10 mouse cellular contexts compared by ENCODE assay signal in the genomic region with DNA sequence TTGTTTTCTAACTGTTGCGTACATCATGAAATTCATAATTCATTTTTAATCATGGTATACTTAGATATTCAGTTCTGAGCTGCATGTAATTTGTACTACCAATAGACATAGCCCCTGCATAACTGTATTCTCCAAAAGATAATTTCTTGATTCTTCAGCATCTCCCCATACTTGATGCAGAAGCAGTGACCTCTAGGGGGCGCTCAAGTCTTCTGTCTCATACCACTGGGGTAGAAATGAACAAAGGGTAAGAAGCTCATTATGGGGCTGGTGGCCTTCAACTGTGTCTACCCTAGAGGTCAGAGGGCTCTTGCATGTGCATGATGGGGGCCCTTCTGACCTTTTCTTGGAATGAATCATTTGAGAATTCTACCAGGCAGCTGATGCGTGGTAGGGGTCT.
DNase-seq lines count a peak whose midpoint lies in the region; TF ChIP-seq lines count a peak whose summit lies in the region.
"Had no signal": no experiment of that assay in that cellular context is flagged by ENCODE, and none has a peak within 500 bp of the region (broad histone marks: within the 10 kb centered on the region; RNA-seq: fewer than 3 reads in every experiment).

No protein-coding gene starts in this region.

- no peaks in the 10 kb centered on the region for H3K4me1 ChIP-seq in heart, embryonic 10.5 days
- no peaks in the 10 kb centered on the region for H3K4me1 ChIP-seq in CH12.LX (ENCODE audit: control insufficient read depth in 1 of 2, insufficient read depth in 2 of 2)
- H3K4me1 ChIP-seq: heart, embryonic 15.5 days; megakaryocyte, embryonic 14.5 days had no signal

- no peak overlapping the region for H3K27ac ChIP-seq in heart, embryonic 10.5 days
- H3K27ac ChIP-seq in CH12.LX (ENCODE audit: insufficient read depth, low read depth) = no peak overlapping the region
- H3K27ac ChIP-seq: heart, embryonic 15.5 days had no signal

- no peak for TF ChIP-seq POLR2A in CH12.LX (IDR thresholded peaks at IDR 0.05; ENCODE audit: low read depth, low read length)
- no peak for TF ChIP-seq POLR2A in brain, embryonic 14.5 days (IDR thresholded peaks at IDR 0.05; ENCODE audit: borderline replicate concordance, extremely low read depth, insufficient read depth, insufficient read length, poor library complexity, severe bottlenecking)

- no peak overlapping the region for H3K4me2 ChIP-seq in CH12.LX (ENCODE audit: insufficient read depth, low read depth, poor library complexity, severe bottlenecking)
- H3K4me2 ChIP-seq: heart, embryonic 15.5 days had no signal

- no peak for TF ChIP-seq EP300 in CH12.LX (IDR thresholded peaks at IDR 0.05; ENCODE audit: low read length)

- H3K36me3 ChIP-seq in heart, embryonic 10.5 days = no peaks in the 10 kb centered on the region
- H3K36me3 ChIP-seq in CH12.LX (replicated peaks in 1 of 2; ENCODE audit: control insufficient read depth in 1 of 2, insufficient read depth in 1 of 2, low read length in 1 of 2) = no peaks in the 10 kb centered on the region
- H3K36me3 ChIP-seq: heart, embryonic 15.5 days had no signal

- dilution Hi-C loops in CH12.LX (cut with MboI; ENCODE audit: extremely low pct_ligation_motif_present, extremely low pct_unique_long_range_greater_than_20kb, low sequenced_read_pairs) = no loop called here

- H3K79me2 ChIP-seq in CH12.LX (replicated peaks; ENCODE audit: control insufficient read depth, extremely low read depth, insufficient read depth, poor library complexity, severe bottlenecking) = no peaks in the 10 kb centered on the region

- peak; percentile 38 to 63; a peak in 3 of 4 replicates for TF ChIP-seq CTCF in CH12.LX (conservative IDR thresholded peaks at IDR 0.05 in 1 of 2, IDR thresholded peaks at IDR 0.05 in 1 of 2; ENCODE audit: low read depth in 2 of 2, low read length in 2 of 2)
- peak; percentile 47; the same call in 1 of the 2 replicates for TF ChIP-seq CTCF in brain, embryonic 14.5 days (IDR thresholded peaks at IDR 0.05; ENCODE audit: borderline replicate concordance, extremely low read depth, insufficient read depth, insufficient read length)

- H3K9ac ChIP-seq in CH12.LX (ENCODE audit: insufficient read depth, low read depth) = no peak overlapping the region
- H3K9ac ChIP-seq: heart, embryonic 15.5 days had no signal

- H3K9me3 ChIP-seq in heart, embryonic 10.5 days = no peaks in the 10 kb centered on the region
- no peaks in the 10 kb centered on the region for H3K9me3 ChIP-seq in CH12.LX (replicated peaks; ENCODE audit: low read length)
- H3K9me3 ChIP-seq: heart, embryonic 15.5 days; megakaryocyte, embryonic 14.5 days had no signal

- 0 out of 2 replicates have a peak, but pooled peaks cover 9% of the 10 kb centered on the region for H3K27me3 ChIP-seq in heart, embryonic 10.5 days (ENCODE audit: insufficient read depth, poor library complexity, severe bottlenecking)
- H3K27me3 ChIP-seq in CH12.LX (replicated peaks) = no peaks in the 10 kb centered on the region

- peak; percentile 14 for DNase-seq in heart, adult 8-10 months (ENCODE audit: low spot score)
- no peak for DNase-seq in heart, embryonic 10.5 days (ENCODE audit: low spot score)
- peak; percentile 55 for DNase-seq in CH12.LX (ENCODE audit: extremely low read depth)
- DNase-seq in brain, embryonic 14.5 days (ENCODE audit: low read depth) = peak; percentile 39
- DNase-seq in frontal cortex, postnatal 25 days (ENCODE audit: low spot score in 2 of 2) = peak; percentile 14 to 15
- DNase-seq in left cerebral cortex, adult 11 months (ENCODE audit: low spot score) = peak; percentile 8
- peak; percentile 60 for DNase-seq in retina, postnatal 1 day
- no peak for DNase-seq in ovary, postnatal 10 days (ENCODE audit: low spot score)

- H3K4me3 ChIP-seq in heart, embryonic 10.5 days = no peak overlapping the region
- no peak overlapping the region for H3K4me3 ChIP-seq in CH12.LX (replicated peaks in 1 of 3; ENCODE audit: low read depth in 2 of 3, low read length in 2 of 3, poor library complexity in 1 of 3)
- H3K4me3 ChIP-seq: heart, embryonic 15.5 days; megakaryocyte, embryonic 14.5 days had no signal

- 65% methylated on average over 3 of the region's 3 CpGs for WGBS in heart, embryonic 10.5 days

- TF ChIP-seq RAD21 in CH12.LX (IDR thresholded peaks at IDR 0.05; ENCODE audit: low read depth, low read length) = peak; percentile 57

- in situ Hi-C loops in CH12.LX (cut with MboI; ENCODE audit: low pct_ligation_motif_present, low pct_unique_long_range_greater_than_20kb, low sequenced_read_pairs) = no loop called here

TF ChIP-seq in CH12.LX, 34 proteins besides CTCF, POLR2A, EP300 and RAD21:
- TF ChIP-seq GABPA (IDR thresholded peaks at IDR 0.05; ENCODE audit: insufficient replicate concordance, low read depth, low read length) (no peak), SMC3 (IDR thresholded peaks at IDR 0.05; ENCODE audit: low read depth, low read length) (peak; percentile 8; the same call in 1 of the 2 replicates), KAT2A (IDR thresholded peaks at IDR 0.05; ENCODE audit: insufficient replicate concordance, low read length) (no peak)

Comparison
In these comparisons a context has a peak if more than half of its experiments do, and no peak if none do; other contexts are left out.
1. DNase-seq: peak in heart, adult 8-10 months (single experiment), CH12.LX (single experiment), brain, embryonic 14.5 days (single experiment), frontal cortex, postnatal 25 days (2 of 2), left cerebral cortex, adult 11 months (single experiment) and retina, postnatal 1 day (single experiment); none in heart, embryonic 10.5 days (single experiment) and ovary, postnatal 10 days (single experiment).